Mouse (Mus musculus) midbrain, embryonic 10.5 days (tissue): Measurements from ENCODE around the gene Olfr55. TPM values are rescaled to one million over a fixed set of nuclear protein-coding genes. Genes with fewer than 3 reads are reported as not detected.
"Not testable (repeated sequence)": the region's sequence is repeated elsewhere in the genome, so short reads cannot be mapped to it uniquely, and the experiment has no call there.

Experiments used
- DNase-seq: peaks from one replicate; pipeline ENCODE4 v3.0.0-alpha.2; 2017; ENCODE audit warnings: low spot score
- H3K27ac ChIP-seq: fragments of 300-500 bp; sonication (generic); replicated peaks from 2 replicates; pipeline ENCODE4 v1.5.1; 2016; ENCODE audit warnings: mild to moderate bottlenecking
- H3K27me3 ChIP-seq: fragments of 300-500 bp; sonication (generic); 2 replicates; pipeline ENCODE4 v1.6.1; 2016; ENCODE audit warnings: low read depth, mild to moderate bottlenecking; ENCODE audit not compliant: poor library complexity, severe bottlenecking
- H3K36me3 ChIP-seq: fragments of 300-500 bp; sonication (generic); 2 replicates; pipeline ENCODE4 v1.6.1; 2016; ENCODE audit warnings: mild to moderate bottlenecking, moderate library complexity
- H3K4me1 ChIP-seq: fragments of 300-500 bp; sonication (generic); 2 replicates; pipeline ENCODE4 v1.6.1; 2016
- H3K4me3 ChIP-seq: fragments of 300-500 bp; sonication (generic); 2 replicates; pipeline ENCODE4 v1.5.1; 2016; ENCODE audit warnings: mild to moderate bottlenecking, moderate library complexity
- H3K9me3 ChIP-seq: fragments of 300-500 bp; sonication (generic); replicated peaks from 2 replicates; pipeline ENCODE4 v1.6.1; 2016; ENCODE audit warnings: mild to moderate bottlenecking
- WGBS: fragments of 180-500 bp; shearing (Covaris S2); methylation state at CpG from one replicate; pipeline ENCODE4 v1.1.7; 2016; 5-methylcytosine and 5-hydroxymethylcytosine counted together
- polyA plus RNA-seq: library from polyadenylated mRNA; unstranded; fragments of >200 nt; fragmentation: Nextera tagmentation; extraction: Ambion mirVana; gene quantifications from 2 replicates; pipeline ENCODE4 v1.2.1, GENCODE M21; 2016

The Olfr55 gene
- polyA plus RNA-seq: not detected in 2 replicates

- WGBS: 88% methylated on average over 1 of the region's 1 CpGs
- not testable (repeated sequence) for H3K4me3 ChIP-seq
Measured at GRCm38 (mm10) chr17:33168147-33168546, at the start of gene Olfr55. Gene Olfr55 (plus strand): TSS chr17:33168447.

GRCm38 (mm10) chr17:33124546-33124945, 43.7 kb upstream of the Olfr55 start:
- H3K9me3 ChIP-seq: peaks cover 3% of the 10 kb centered on the region; the same call in 1 of the 2 replicates
- no peaks in the 10 kb centered on the region for H3K4me1 ChIP-seq
- H3K36me3 ChIP-seq: no peaks in the 10 kb centered on the region
- no peaks in the 10 kb centered on the region for H3K27me3 ChIP-seq
- DNase-seq: no peak
- H3K4me3 ChIP-seq: no peak overlapping the region
- H3K27ac ChIP-seq: no peak overlapping the region

More at GRCm38 (mm10) chr17:33168147-33168546, at the start of gene Olfr55:
- DNase-seq, H3K27ac ChIP-seq, H3K4me1 ChIP-seq, H3K27me3 ChIP-seq, H3K9me3 ChIP-seq, H3K36me3 ChIP-seq: not testable (repeated sequence)

- Histone ChIP-seq H3K4me3 (no peak overlapping the region), H3K36me3 (no peaks in the 10 kb centered on the region), H3K27ac (no peak overlapping the region), H3K27me3 (no peaks in the 10 kb centered on the region), H3K4me1 (no peaks in the 10 kb centered on the region), H3K9me3 (peaks cover 3% of the 10 kb centered on the region; the same call in 1 of the 2 replicates)
- DNase-seq: no peak
- 66% methylated on average over 2 of the region's 2 CpGs for WGBS
Measured at GRCm38 (mm10) chr17:33126257-33126656, 42.0 kb upstream of the Olfr55 start.

- Histone ChIP-seq H3K36me3 (no peaks in the 10 kb centered on the region), H3K4me1 (no peaks in the 10 kb centered on the region), H3K4me3 (no peak within 1 kb of the TSS), H3K9me3 (peaks cover 24% of the 10 kb centered on the region; the same call in 1 of the 2 replicates), H3K27ac (no peak within 1 kb of the TSS), H3K27me3 (no peaks in the 10 kb centered on the region)
- DNase-seq: no peak
- WGBS: 77% methylated on average over 18 of the region's 18 CpGs
Measured at GRCm38 (mm10) chr17:33139261-33139820, 28.9 kb upstream of the Olfr55 start, which contains the start of gene Morc2b. Gene Morc2b (minus strand): TSS chr17:33139683.

GRCm38 (mm10) chr17:33191002-33191401, 22.8 kb downstream of the Olfr55 start, which contains the start of gene Olfr239:
Gene Olfr239 (plus strand): TSS chr17:33191302.
- not testable (repeated sequence) for H3K9me3 ChIP-seq, H3K27me3 ChIP-seq, H3K4me3 ChIP-seq, DNase-seq, H3K4me1 ChIP-seq, H3K27ac ChIP-seq, H3K36me3 ChIP-seq
- no CpG with 5 or more reads among the region's 2 CpGs for WGBS

DNA sequence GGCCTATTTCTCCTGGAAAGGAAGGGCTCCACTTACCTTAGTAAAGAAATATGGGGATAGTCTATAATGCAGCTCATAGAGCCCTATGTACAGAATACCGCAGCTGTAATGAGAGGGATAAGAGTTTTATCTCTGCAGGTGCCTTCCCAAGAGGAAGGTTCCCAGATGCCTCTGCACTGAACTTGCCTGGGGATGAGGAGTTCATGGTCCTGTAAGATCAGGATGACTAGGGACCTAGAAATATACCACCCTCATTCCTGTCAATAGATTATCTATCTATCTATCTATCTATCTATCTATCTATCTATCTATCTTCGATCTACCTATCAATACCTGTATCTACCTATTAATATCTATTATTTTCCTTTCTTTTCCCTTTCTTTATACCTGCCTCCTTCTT, 53.3 kb downstream of the Olfr55 start, which contains the start of gene Olfr1564:
Olfr1564 (minus strand) TSS at position 101 of the 400 bp plus-strand sequence.
- H3K9me3 ChIP-seq: peaks cover 20% of the 10 kb centered on the region
- no peaks in the 10 kb centered on the region for H3K4me1 ChIP-seq
- H3K4me3 ChIP-seq: no peak within 1 kb of the TSS
- no peaks in the 10 kb centered on the region for H3K36me3 ChIP-seq
- H3K27me3 ChIP-seq: no peaks in the 10 kb centered on the region
- 87% methylated on average over 2 of the region's 2 CpGs for WGBS
- no peak within 1 kb of the TSS for H3K27ac ChIP-seq
- no peak for DNase-seq

Other genes with a start within 250 kb of the Olfr55 start
- gene Cyp4f13, start 221.0 kb upstream of the Olfr55 start, polyA plus RNA-seq: 1.6 and 2.9 TPM in 2 replicates
- gene Zfp472, start 202.6 kb upstream of the Olfr55 start, polyA plus RNA-seq: 11.5 and 13.2 TPM in 2 replicates
- gene Zfp952, start 175.3 kb upstream of the Olfr55 start, polyA plus RNA-seq: 15.3 and 16.9 TPM in 2 replicates
- 16.8 and 18.5 TPM in 2 replicates for gene Zfp763, start 135.0 kb upstream of the Olfr55 start, polyA plus RNA-seq
- gene 4921501E09Rik, start 100.4 kb upstream of the Olfr55 start, polyA plus RNA-seq: not detected in 2 replicates
- gene Zfp563, start 79.1 kb upstream of the Olfr55 start, polyA plus RNA-seq: 6.6 and 8.1 TPM in 2 replicates
- 0.06 TPM in 1 of 2 replicates, not detected in the other for gene Morc2b, start 28.8 kb upstream of the Olfr55 start, polyA plus RNA-seq
- not detected in 2 replicates for gene Olfr239, start 22.9 kb downstream of the Olfr55 start, polyA plus RNA-seq
- gene Olfr1564, start 53.2 kb downstream of the Olfr55 start, polyA plus RNA-seq: not detected in 2 replicates
- 16.4 and 17.5 TPM in 2 replicates for gene Zfp955a, start 86.7 kb downstream of the Olfr55 start, polyA plus RNA-seq
- gene Olfr63, start 96.2 kb downstream of the Olfr55 start, polyA plus RNA-seq: 0.04 and 0.06 TPM in 2 replicates
- gene Zfp955b, start 121.1 kb downstream of the Olfr55 start, polyA plus RNA-seq: 9.6 and 12.3 TPM in 2 replicates
- gene Zfp81, start 190.4 kb downstream of the Olfr55 start, polyA plus RNA-seq: 9.9 and 13.1 TPM in 2 replicates
- gene Zfp101, start 226.2 kb downstream of the Olfr55 start, polyA plus RNA-seq: 16.8 and 18.0 TPM in 2 replicates